Mouse (Mus musculus) CD4-positive, CD25-positive, alpha-beta regulatory T cell, adult 4 months (primary cell): ENCODE results near the gene Gatad2a. TPM values are rescaled to one million over a fixed set of nuclear protein-coding genes. Genes with fewer than 3 reads are reported as not detected.

Experiments
- ATAC-seq: one replicate; pipeline ENCODE4 v1.8.0; 2017
- polyA plus RNA-seq, 2 experiments: library from polyadenylated mRNA; unstranded; fragments of 100-300 nt; shearing (Covaris generic); gene quantifications; one replicate each; pipeline ENCODE4 v1.2.1; 2017

Gatad2a gene
- polyA plus RNA-seq, 2 experiments from 2014 or later = 17.4 to 21.6 TPM

- ATAC-seq = no peak
These were observed 96.3 kb downstream of the Gatad2a start for GRCm38 (mm10) chr8:69899876-69900275.

GRCm38 (mm10) chr8:69897857-69898256 is 98.3 kb downstream of the Gatad2a start:
- no peak for ATAC-seq

- no peak for ATAC-seq
These were observed 100.3 kb downstream of the Gatad2a start for GRCm38 (mm10) chr8:69895772-69896451.

- ATAC-seq = no peak
These were observed 101.3 kb downstream of the Gatad2a start for GRCm38 (mm10) chr8:69894836-69895332.

- ATAC-seq = no peak
These were observed 102.3 kb downstream of the Gatad2a start for GRCm38 (mm10) chr8:69893863-69894262.

- no peak for ATAC-seq
These were observed 105.4 kb downstream of the Gatad2a start for GRCm38 (mm10) chr8:69890813-69891241.

- no peak for ATAC-seq
These were observed 107.3 kb downstream of the Gatad2a start for GRCm38 (mm10) chr8:69888902-69889301.

GRCm38 (mm10) chr8:69888244-69888866 is 107.8 kb downstream of the Gatad2a start:
- no peak for ATAC-seq

GRCm38 (mm10) chr8:69887289-69888243 is 108.6 kb downstream of the Gatad2a start, which contains the start of gene Cilp2:
Gene Cilp2, minus strand, starts transcription at chr8:69887687.
- peak; percentile 45 for ATAC-seq

GRCm38 (mm10) chr8:69884141-69884540 is 112.0 kb downstream of the Gatad2a start:
- no peak for ATAC-seq

GRCm38 (mm10) chr8:69882833-69883600 is 113.2 kb downstream of the Gatad2a start:
- ATAC-seq = no peak

- no peak for ATAC-seq
These were observed 114.0 kb downstream of the Gatad2a start for GRCm38 (mm10) chr8:69882021-69882756.

GRCm38 (mm10) chr8:69881261-69881865 is 114.8 kb downstream of the Gatad2a start:
- ATAC-seq = no peak

GRCm38 (mm10) chr8:69880841-69881240 is 115.3 kb downstream of the Gatad2a start:
- no peak for ATAC-seq

- no peak for ATAC-seq
These were observed 116.5 kb downstream of the Gatad2a start for GRCm38 (mm10) chr8:69879678-69880077.

GRCm38 (mm10) chr8:69877992-69878391 is 118.2 kb downstream of the Gatad2a start:
- ATAC-seq = no peak

- no peak for ATAC-seq
These were observed 118.8 kb downstream of the Gatad2a start for GRCm38 (mm10) chr8:69877396-69877795.

- ATAC-seq = no peak
These were observed 119.2 kb downstream of the Gatad2a start for GRCm38 (mm10) chr8:69876967-69877366.

- ATAC-seq = no peak
These were observed 120.1 kb downstream of the Gatad2a start for GRCm38 (mm10) chr8:69876097-69876496.

GRCm38 (mm10) chr8:69874654-69875053 is 121.5 kb downstream of the Gatad2a start:
- no peak for ATAC-seq

GRCm38 (mm10) chr8:69874155-69874554 is 122.0 kb downstream of the Gatad2a start:
- no peak for ATAC-seq
